Mouse (Mus musculus): ENCODE data around the gene Tomm40l. TPM values are rescaled to one million over a fixed set of nuclear protein-coding genes. Genes with fewer than 3 reads are reported as not detected.

Tomm40l gene
- total RNA-seq, 2 experiments from 2014 or later = 25.0 to 46.9 TPM

- no peak for ATAC-seq (replicated peaks; ENCODE audit: low FRiP score, low TSS enrichment, poor library complexity, severe bottlenecking)
Measured at GRCm38 (mm10) chr1:171169913-171170312, 52.4 kb downstream of the Tomm40l start.

GRCm38 (mm10) chr1:171168906-171169305 is 53.4 kb downstream of the Tomm40l start:
- no peak for ATAC-seq (replicated peaks; ENCODE audit: low FRiP score, low TSS enrichment, poor library complexity, severe bottlenecking)

Other genes with a start within 250 kb of the Tomm40l start
- gene Fcgr2b, start 246.0 kb downstream of the Tomm40l start, total RNA-seq (2014; fragmentation: Nextera tagmentation) = 4.5 and 6.0 TPM in 2 replicates
- gene Fcgr2b, start 246.0 kb downstream of the Tomm40l start, total RNA-seq (2017) = 3.8 TPM in 1 of 2 replicates, not detected in the other
- 0.40 TPM in 1 of 2 replicates, not detected in the other for gene Fcgr4, start 203.6 kb downstream of the Tomm40l start, total RNA-seq (2014; fragmentation: Nextera tagmentation)
- gene Fcgr4, start 203.6 kb downstream of the Tomm40l start, total RNA-seq (2017) = not detected in 2 replicates
- gene Fcgr3, start 157.6 kb downstream of the Tomm40l start, total RNA-seq (2014; fragmentation: Nextera tagmentation) = 1.4 and 6.3 TPM in 2 replicates
- 1.9 and 2.2 TPM in 2 replicates for gene Fcgr3, start 157.6 kb downstream of the Tomm40l start, total RNA-seq (2017)
- 12.6 and 18.9 TPM in 2 replicates for gene Cfap126, start 108.6 kb downstream of the Tomm40l start, total RNA-seq (2014; fragmentation: Nextera tagmentation)
- 4.3 and 11.8 TPM in 2 replicates for gene Cfap126, start 108.6 kb downstream of the Tomm40l start, total RNA-seq (2017)
- gene Sdhc, start 71.9 kb downstream of the Tomm40l start, total RNA-seq (2014; fragmentation: Nextera tagmentation) = 150 and 178 TPM in 2 replicates
- 72.0 and 84.7 TPM in 2 replicates for gene Sdhc, start 71.9 kb downstream of the Tomm40l start, total RNA-seq (2017)
- not detected in 2 replicates for gene Mpz, start 71.8 kb downstream of the Tomm40l start, total RNA-seq (2014; fragmentation: Nextera tagmentation)
- 0.61 TPM in 1 of 2 replicates, not detected in the other for gene Mpz, start 71.8 kb downstream of the Tomm40l start, total RNA-seq (2017)
- gene Pcp4l1, start 26.2 kb downstream of the Tomm40l start, total RNA-seq (2014; fragmentation: Nextera tagmentation) = 0.69 and 3.6 TPM in 2 replicates
- 1.1 TPM in 1 of 2 replicates, not detected in the other for gene Pcp4l1, start 26.2 kb downstream of the Tomm40l start, total RNA-seq (2017)
- 0.07 TPM in 1 of 2 replicates, not detected in the other for gene Nr1i3, start 8.5 kb downstream of the Tomm40l start, total RNA-seq (2014; fragmentation: Nextera tagmentation)
- 0.38 TPM in 1 of 2 replicates, not detected in the other for gene Nr1i3, start 8.5 kb downstream of the Tomm40l start, total RNA-seq (2017)
- gene Apoa2, start 2.5 kb upstream of the Tomm40l start, total RNA-seq (2014; fragmentation: Nextera tagmentation) = 3.8 TPM in 1 of 2 replicates, not detected in the other
- gene Apoa2, start 2.5 kb upstream of the Tomm40l start, total RNA-seq (2017) = not detected in 2 replicates
- 3.7 and 9.1 TPM in 2 replicates for gene Fcer1g, start 11.9 kb upstream of the Tomm40l start, total RNA-seq (2014; fragmentation: Nextera tagmentation)
- 11.9 and 14.3 TPM in 2 replicates for gene Fcer1g, start 11.9 kb upstream of the Tomm40l start, total RNA-seq (2017)
- 0.11 TPM in 1 of 2 replicates, not detected in the other for gene Adamts4, start 27.9 kb upstream of the Tomm40l start, total RNA-seq (2014; fragmentation: Nextera tagmentation)
- gene Adamts4, start 27.9 kb upstream of the Tomm40l start, total RNA-seq (2017) = not detected in 2 replicates
- 273 and 313 TPM in 2 replicates for gene Ndufs2, start 28.9 kb upstream of the Tomm40l start, total RNA-seq (2014; fragmentation: Nextera tagmentation)
- 280 and 331 TPM in 2 replicates for gene Ndufs2, start 28.9 kb upstream of the Tomm40l start, total RNA-seq (2017)
- 34.5 and 55.7 TPM in 2 replicates for gene B4galt3, start 47.8 kb upstream of the Tomm40l start, total RNA-seq (2014; fragmentation: Nextera tagmentation)
- gene B4galt3, start 47.8 kb upstream of the Tomm40l start, total RNA-seq (2017) = 15.2 and 24.0 TPM in 2 replicates
- 114 and 123 TPM in 2 replicates for gene Ppox, start 58.7 kb upstream of the Tomm40l start, total RNA-seq (2014; fragmentation: Nextera tagmentation)
- gene Ppox, start 58.7 kb upstream of the Tomm40l start, total RNA-seq (2017) = 18.1 and 29.5 TPM in 2 replicates
- gene Usp21, start 65.5 kb upstream of the Tomm40l start, total RNA-seq (2014; fragmentation: Nextera tagmentation) = 44.1 and 50.1 TPM in 2 replicates
- 16.9 and 33.0 TPM in 2 replicates for gene Usp21, start 65.5 kb upstream of the Tomm40l start, total RNA-seq (2017)
- 74.8 and 83.3 TPM in 2 replicates for gene Ufc1, start 72.5 kb upstream of the Tomm40l start, total RNA-seq (2014; fragmentation: Nextera tagmentation)
- 65.6 and 72.6 TPM in 2 replicates for gene Ufc1, start 72.5 kb upstream of the Tomm40l start, total RNA-seq (2017)
- 22.4 and 38.5 TPM in 2 replicates for gene Dedd, start 106.6 kb upstream of the Tomm40l start, total RNA-seq (2014; fragmentation: Nextera tagmentation)
- gene Dedd, start 106.6 kb upstream of the Tomm40l start, total RNA-seq (2017) = 13.5 and 23.7 TPM in 2 replicates
- 10.4 and 22.0 TPM in 2 replicates for gene Nit1, start 123.1 kb upstream of the Tomm40l start, total RNA-seq (2014; fragmentation: Nextera tagmentation)
- gene Nit1, start 123.1 kb upstream of the Tomm40l start, total RNA-seq (2017) = 39.2 and 42.4 TPM in 2 replicates
- gene Pfdn2, start 123.2 kb upstream of the Tomm40l start, total RNA-seq (2014; fragmentation: Nextera tagmentation) = 45.1 and 97.3 TPM in 2 replicates
- 66.2 and 101 TPM in 2 replicates for gene Pfdn2, start 123.2 kb upstream of the Tomm40l start, total RNA-seq (2017)
- gene Klhdc9, start 138.3 kb upstream of the Tomm40l start, total RNA-seq (2014; fragmentation: Nextera tagmentation) = 0.20 TPM in 1 of 2 replicates, not detected in the other
- 0.80 TPM in 1 of 2 replicates, not detected in the other for gene Klhdc9, start 138.3 kb upstream of the Tomm40l start, total RNA-seq (2017)
- not detected in 2 replicates for gene Nectin4, start 147.6 kb upstream of the Tomm40l start, total RNA-seq (2014; fragmentation: Nextera tagmentation)
- 0.14 and 0.27 TPM in 2 replicates for gene Nectin4, start 147.6 kb upstream of the Tomm40l start, total RNA-seq (2017)
- 11.8 and 20.7 TPM in 2 replicates for gene Arhgap30, start 166.4 kb upstream of the Tomm40l start, total RNA-seq (2014; fragmentation: Nextera tagmentation)
- gene Arhgap30, start 166.4 kb upstream of the Tomm40l start, total RNA-seq (2017) = 18.7 and 28.7 TPM in 2 replicates
- gene Usf1, start 188.8 kb upstream of the Tomm40l start, total RNA-seq (2014; fragmentation: Nextera tagmentation) = 24.1 and 32.0 TPM in 2 replicates
- 46.2 and 60.5 TPM in 2 replicates for gene Usf1, start 188.8 kb upstream of the Tomm40l start, total RNA-seq (2017)
- not detected in 2 replicates for gene Tstd1, start 196.4 kb upstream of the Tomm40l start, total RNA-seq (2014; fragmentation: Nextera tagmentation)
- 1.1 TPM in 1 of 2 replicates, not detected in the other for gene Tstd1, start 196.4 kb upstream of the Tomm40l start, total RNA-seq (2017)
- not detected in 2 replicates for gene F11r, start 215.0 kb upstream of the Tomm40l start, total RNA-seq (2014; fragmentation: Nextera tagmentation)
- gene F11r, start 215.0 kb upstream of the Tomm40l start, total RNA-seq (2017) = 0.38 and 2.3 TPM in 2 replicates